13 mouse cellular contexts compared by ENCODE assay signal in genomic region chr2:50830056-50830720, GRCm38 (mm10).
DNase-seq lines count a peak whose midpoint lies in the region; ATAC-seq and TF ChIP-seq lines count a peak whose summit lies in the region.
"Had no signal": no experiment of that assay in that cellular context is flagged by ENCODE, and none has a peak within 500 bp of the region (broad histone marks: within the 10 kb centered on the region; RNA-seq: fewer than 3 reads in every experiment).

No protein-coding gene starts in this region.

- no peaks in the 10 kb centered on the region for H3K9me3 ChIP-seq in heart, embryonic 11.5 days (replicated peaks; ENCODE audit: control insufficient read depth, low read length)
- H3K9me3 ChIP-seq in midbrain, embryonic 11.5 days (ENCODE audit: control insufficient read depth, low read length) = no peaks in the 10 kb centered on the region
- no peaks in the 10 kb centered on the region for H3K9me3 ChIP-seq in midbrain, embryonic 14.5 days (ENCODE audit: control insufficient read depth, low read length)
- no peaks in the 10 kb centered on the region for H3K9me3 ChIP-seq in MEL (replicated peaks; ENCODE audit: insufficient read depth, low read length)
- H3K9me3 ChIP-seq: forebrain, embryonic 10.5 days; heart, embryonic 15.5 days; kidney, embryonic 15.5 days; lung, embryonic 15.5 days had no signal

- peak; percentile 86 for TF ChIP-seq RAD21 in MEL (IDR thresholded peaks at IDR 0.05; ENCODE audit: low read depth, low read length)

- 69% methylated on average over 5 of the region's 5 CpGs for WGBS in heart, embryonic 11.5 days (ENCODE audit: insufficient replicate concordance)
- 77% methylated on average over 5 of the region's 5 CpGs for WGBS in midbrain, embryonic 11.5 days
- WGBS in midbrain, embryonic 14.5 days = 76% methylated on average over 5 of the region's 5 CpGs

- peak; percentile 59 for DNase-seq in heart, adult 8-10 months (ENCODE audit: low spot score)
- DNase-seq in midbrain, embryonic 11.5 days (ENCODE audit: low spot score, missing footprints) = peak; percentile 85
- DNase-seq in midbrain, embryonic 14.5 days = no peak
- peak; percentile 65 for DNase-seq in MEL (ENCODE audit: low read depth, low spot score)
- peak; percentile 22 for DNase-seq in lung, postnatal 36 days
- DNase-seq in frontal cortex, postnatal 25 days (ENCODE audit: low spot score in 2 of 2) = no peak
- DNase-seq: cerebellum, postnatal 14 days had no signal

- TF ChIP-seq POLR2A in MEL (IDR thresholded peaks at IDR 0.05; ENCODE audit: control insufficient read depth in 1 of 2, insufficient read depth in 1 of 2, low read depth in 1 of 2, low read length in 2 of 2, poor library complexity in 1 of 2) = no peak

- H3K4me1 ChIP-seq in heart, embryonic 11.5 days (ENCODE audit: control insufficient read depth, insufficient read depth, low read length) = peaks cover 6% of the 10 kb centered on the region; the same call in 1 of the 2 replicates
- H3K4me1 ChIP-seq in midbrain, embryonic 11.5 days (ENCODE audit: control insufficient read depth, insufficient read depth, low read length) = peaks cover 5% of the 10 kb centered on the region
- peaks cover 7% of the 10 kb centered on the region for H3K4me1 ChIP-seq in midbrain, embryonic 14.5 days (ENCODE audit: control insufficient read depth, insufficient read depth, low read length)
- H3K4me1 ChIP-seq in MEL (ENCODE audit: control insufficient read depth in 1 of 2, insufficient read depth in 2 of 2, low read length in 2 of 2) = peaks cover 0 to 3% of the 10 kb centered on the region in 2 experiments; a peak in 1 of 4 replicates
- H3K4me1 ChIP-seq: kidney, embryonic 15.5 days had no signal

- H3K27me3 ChIP-seq in heart, embryonic 11.5 days (ENCODE audit: control insufficient read depth, insufficient read depth, low read length) = no peaks in the 10 kb centered on the region
- H3K27me3 ChIP-seq in midbrain, embryonic 11.5 days (ENCODE audit: control insufficient read depth, insufficient read depth, low read length) = no peaks in the 10 kb centered on the region
- H3K27me3 ChIP-seq in midbrain, embryonic 14.5 days (ENCODE audit: control insufficient read depth, insufficient read depth, low read length) = no peaks in the 10 kb centered on the region
- H3K27me3 ChIP-seq in MEL (ENCODE audit: control insufficient read depth in 1 of 2, insufficient read depth in 2 of 2, low read length in 2 of 2) = no peaks in the 10 kb centered on the region
- H3K27me3 ChIP-seq: heart, embryonic 15.5 days; kidney, embryonic 15.5 days; lung, embryonic 15.5 days had no signal

- no peak overlapping the region for H3K4me3 ChIP-seq in heart, embryonic 11.5 days (ENCODE audit: low read depth, low read length)
- H3K4me3 ChIP-seq in midbrain, embryonic 11.5 days (ENCODE audit: low read depth, low read length) = no peak overlapping the region
- no peak overlapping the region for H3K4me3 ChIP-seq in midbrain, embryonic 14.5 days (replicated peaks; ENCODE audit: low read depth, low read length)
- H3K4me3 ChIP-seq in MEL (ENCODE audit: control insufficient read depth in 1 of 2, insufficient read depth in 1 of 2, low read depth in 2 of 2, low read length in 2 of 2) = no peak overlapping the region
- H3K4me3 ChIP-seq: forebrain, embryonic 10.5 days; heart, embryonic 15.5 days; kidney, embryonic 15.5 days; lung, embryonic 15.5 days had no signal

- H3K79me2 ChIP-seq in MEL (ENCODE audit: control insufficient read depth, insufficient read depth, low read length, poor library complexity) = no peaks in the 10 kb centered on the region

- H3K9ac ChIP-seq in heart, embryonic 11.5 days (ENCODE audit: low read depth, low read length) = no peak overlapping the region
- H3K9ac ChIP-seq in midbrain, embryonic 11.5 days (ENCODE audit: low read length) = no peak overlapping the region
- H3K9ac ChIP-seq in midbrain, embryonic 14.5 days (replicated peaks; ENCODE audit: low read length) = no peak overlapping the region
- H3K9ac ChIP-seq in MEL (ENCODE audit: control insufficient read depth, low read depth, low read length, poor library complexity, severe bottlenecking) = no peak overlapping the region
- H3K9ac ChIP-seq: heart, embryonic 15.5 days; kidney, embryonic 15.5 days; lung, embryonic 15.5 days had no signal

- TF ChIP-seq CTCF in MEL (IDR thresholded peaks at IDR 0.05 in 2 of 3, conservative IDR thresholded peaks at IDR 0.05 in 1 of 3; ENCODE audit: control insufficient read depth in 1 of 3, insufficient read depth in 1 of 3, low read depth in 2 of 3, low read length in 3 of 3, poor library complexity in 1 of 3, severe bottlenecking in 1 of 3) = peak; percentile 44 to 74 (median 55)

- no peak for TF ChIP-seq EP300 in MEL (IDR thresholded peaks at IDR 0.05; ENCODE audit: low read depth in 1 of 2, low read length in 2 of 2)

- H3K36me3 ChIP-seq in heart, embryonic 11.5 days (ENCODE audit: control insufficient read depth, insufficient read depth, low read length) = no peaks in the 10 kb centered on the region
- no peaks in the 10 kb centered on the region for H3K36me3 ChIP-seq in midbrain, embryonic 11.5 days (ENCODE audit: control insufficient read depth, insufficient read depth, low read length)
- no peaks in the 10 kb centered on the region for H3K36me3 ChIP-seq in midbrain, embryonic 14.5 days (ENCODE audit: control insufficient read depth, insufficient read depth, low read length)
- H3K36me3 ChIP-seq in MEL (ENCODE audit: control insufficient read depth in 1 of 2, insufficient read depth in 2 of 2, low read length in 2 of 2) = no peaks in the 10 kb centered on the region
- H3K36me3 ChIP-seq: forebrain, embryonic 10.5 days; heart, embryonic 15.5 days; kidney, embryonic 15.5 days; lung, embryonic 15.5 days had no signal

- H3K4me2 ChIP-seq in heart, embryonic 11.5 days = no peak overlapping the region
- no peak overlapping the region for H3K4me2 ChIP-seq in midbrain, embryonic 11.5 days
- H3K4me2 ChIP-seq in midbrain, embryonic 14.5 days (ENCODE audit: low read length) = no peak overlapping the region
- H3K4me2 ChIP-seq: heart, embryonic 15.5 days; kidney, embryonic 15.5 days; lung, embryonic 15.5 days had no signal

- no peak for ATAC-seq in heart, embryonic 11.5 days (replicated peaks; ENCODE audit: insufficient number of reproducible peaks, low FRiP score, low TSS enrichment)
- ATAC-seq in midbrain, embryonic 11.5 days (ENCODE audit: low FRiP score) = no peak
- ATAC-seq in midbrain, embryonic 14.5 days (ENCODE audit: low FRiP score, low TSS enrichment) = no peak
- ATAC-seq in erythroblast, adult 5-6 weeks (replicated peaks; ENCODE audit: low FRiP score, poor library complexity, severe bottlenecking) = no peak

- H3K27ac ChIP-seq in heart, embryonic 11.5 days (ENCODE audit: low read depth, low read length) = no peak overlapping the region
- H3K27ac ChIP-seq in midbrain, embryonic 11.5 days (ENCODE audit: low read depth, low read length) = no peak overlapping the region
- H3K27ac ChIP-seq in midbrain, embryonic 14.5 days (replicated peaks; ENCODE audit: low read depth, low read length) = no peak overlapping the region
- no peak overlapping the region for H3K27ac ChIP-seq in MEL (ENCODE audit: control insufficient read depth, low read depth, low read length)
- H3K27ac ChIP-seq: forebrain, embryonic 10.5 days; heart, embryonic 15.5 days; kidney, embryonic 15.5 days; lung, embryonic 15.5 days had no signal

TF ChIP-seq in MEL, 35 proteins besides CTCF, POLR2A, EP300 and RAD21:
- TF ChIP-seq MAZ (IDR thresholded peaks at IDR 0.05; ENCODE audit: low read depth, low read length) (no peak), CHD2 (IDR thresholded peaks at IDR 0.05; ENCODE audit: low read length) (no peak), BHLHE40 (IDR thresholded peaks at IDR 0.05; ENCODE audit: borderline replicate concordance, low read depth, low read length) (no peak), USF1 (IDR thresholded peaks at IDR 0.05; ENCODE audit: low read depth, low read length) (no peak), ZC3H11A (IDR thresholded peaks at IDR 0.05; ENCODE audit: low read depth, low read length) (peak; percentile 89), UBTF (IDR thresholded peaks at IDR 0.05; ENCODE audit: borderline replicate concordance, insufficient read depth, low read depth, low read length) (no peak), KAT2A (conservative IDR thresholded peaks at IDR 0.05; ENCODE audit: low read depth, low read length) (no peak), HCFC1 (IDR thresholded peaks at IDR 0.05; ENCODE audit: low read depth, low read length) (no peak), E2F4 (IDR thresholded peaks at IDR 0.05; ENCODE audit: borderline replicate concordance, low read depth, low read length) (no peak), ZMIZ1 (IDR thresholded peaks at IDR 0.05; ENCODE audit: low read depth, low read length) (no peak), NELFE (IDR thresholded peaks at IDR 0.05; ENCODE audit: low read depth, low read length) (no peak), ZKSCAN1 (IDR thresholded peaks at IDR 0.05; ENCODE audit: low read depth, low read length) (no peak), SMC3 (IDR thresholded peaks at IDR 0.05; ENCODE audit: low read depth, low read length) (peak; percentile 93), NRF1 (IDR thresholded peaks at IDR 0.05; ENCODE audit: insufficient read depth, low read depth, low read length, poor library complexity, severe bottlenecking) (no peak), POLR2AphosphoS5 (IDR thresholded peaks at IDR 0.05; ENCODE audit: borderline replicate concordance, low read depth, low read length) (no peak), CHD1 (IDR thresholded peaks at IDR 0.05; ENCODE audit: low read depth, low read length) (no peak)

Comparison
In these comparisons a context has a peak if more than half of its experiments do, and no peak if none do; other contexts are left out.
1. DNase-seq: peak in heart, adult 8-10 months (single experiment), midbrain, embryonic 11.5 days (single experiment), MEL (single experiment) and lung, postnatal 36 days (single experiment); none in midbrain, embryonic 14.5 days (single experiment) and frontal cortex, postnatal 25 days (0 of 2).